Mouse (Mus musculus) thymus, postnatal 10 days (tissue): ENCODE data around the gene Nek4.

ENCODE experiments used
- DNase-seq, 2 experiments: peaks; one replicate each; pipeline ENCODE4 v3.0.0; 2021; ENCODE audit warnings: low spot score in 2 of 2

The Nek4 gene

DNA sequence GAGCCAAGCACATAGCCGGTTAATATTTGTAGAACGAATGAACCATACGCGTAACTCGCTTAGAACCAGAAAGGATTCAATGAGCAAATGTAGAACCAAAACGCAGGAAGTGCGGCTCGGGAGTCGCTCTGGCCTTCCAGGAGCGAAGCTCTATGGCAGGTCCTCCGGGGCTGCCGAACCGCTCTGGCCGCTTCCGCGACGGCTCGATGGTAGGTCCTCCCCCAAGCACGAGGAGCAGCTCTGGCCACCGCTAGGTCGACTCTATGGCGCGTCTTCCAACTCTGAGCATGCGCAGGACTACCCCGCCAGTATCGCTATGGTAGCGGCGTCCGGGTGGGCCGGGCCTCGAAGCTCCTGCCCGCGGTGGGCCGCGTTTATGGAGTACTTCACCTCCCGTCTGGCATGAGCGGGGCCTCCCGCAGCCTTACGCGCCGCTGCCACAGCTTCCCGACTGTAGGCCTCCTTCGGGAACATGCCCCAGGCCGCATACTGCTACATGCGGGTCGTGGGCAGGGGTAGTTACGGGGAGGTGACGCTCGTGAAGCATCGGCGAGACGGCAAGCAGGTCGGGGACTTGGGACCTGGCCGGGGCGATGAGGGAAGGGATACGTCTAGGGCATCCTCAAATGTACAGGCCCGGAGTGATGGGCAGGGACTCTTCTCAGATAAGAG is at the start of gene Nek4:
Nek4 (plus strand) TSS at position 224 of the 672 bp plus-strand sequence.
- DNase-seq: peak; percentile 96

DNA sequence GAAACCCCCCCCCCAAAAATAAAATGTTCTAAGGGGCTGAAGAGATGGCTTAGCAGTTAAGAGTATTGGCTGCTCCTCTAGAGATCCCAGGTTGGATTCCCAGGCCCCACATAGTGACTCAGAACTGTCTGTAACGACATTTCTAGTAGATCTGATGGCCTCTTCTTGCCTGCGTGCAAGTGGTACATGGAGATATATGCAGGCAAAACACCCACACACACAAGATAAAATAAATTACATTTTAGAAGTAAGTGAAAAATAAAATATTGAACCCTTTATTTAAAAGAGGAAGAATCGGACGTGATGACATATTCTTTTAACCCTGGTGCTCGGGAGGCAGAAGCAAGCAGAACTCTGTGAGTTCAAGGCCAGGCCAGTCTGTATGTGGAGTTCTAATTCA is 48.5 kb upstream of the Nek4 start:
- DNase-seq: no peak

DNA sequence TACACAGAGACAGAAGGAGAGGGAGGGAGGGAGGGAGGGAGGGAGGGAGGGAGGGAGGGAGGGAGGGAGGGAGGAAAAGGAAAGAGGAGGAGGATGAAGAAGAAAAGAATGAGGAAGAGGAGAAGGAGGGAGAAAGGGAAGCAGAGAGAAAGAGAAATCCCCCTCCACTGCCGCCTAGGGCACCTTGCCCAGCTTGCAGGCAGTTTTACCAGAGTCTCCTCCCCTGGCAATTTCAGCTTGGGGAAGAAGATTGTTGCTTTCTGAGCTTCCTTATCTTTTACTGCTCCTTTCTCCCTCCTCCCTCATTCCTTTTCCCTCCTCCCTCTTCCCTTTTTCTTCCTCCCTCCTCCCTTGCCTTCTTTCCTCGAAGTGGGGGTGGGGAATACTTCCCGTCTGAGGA is 48.1 kb upstream of the Nek4 start:
- no peak for DNase-seq

- DNase-seq: no peak
Observed at GRCm38 (mm10) chr14:30904307-30904706, 46.9 kb upstream of the Nek4 start.

DNA sequence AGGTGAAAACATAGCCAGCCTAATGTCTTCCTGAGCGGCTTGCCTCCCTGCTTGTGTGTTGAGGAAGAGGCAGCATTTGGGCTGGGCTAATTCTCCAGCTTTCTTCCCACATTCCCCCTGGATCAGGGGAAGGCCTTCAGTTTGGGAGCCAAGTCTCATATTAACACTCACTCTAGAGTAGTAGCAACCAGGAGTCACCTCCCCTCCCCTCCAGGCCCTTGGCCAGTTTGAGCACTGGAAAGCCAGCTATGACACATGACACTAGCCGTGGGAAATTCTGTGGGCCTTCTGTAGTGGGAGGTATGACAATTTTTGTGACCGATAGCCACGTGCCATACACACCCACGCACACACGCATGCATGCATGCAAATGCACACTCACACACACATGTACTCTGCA is 45.2 kb upstream of the Nek4 start:
- no peak for DNase-seq

DNA sequence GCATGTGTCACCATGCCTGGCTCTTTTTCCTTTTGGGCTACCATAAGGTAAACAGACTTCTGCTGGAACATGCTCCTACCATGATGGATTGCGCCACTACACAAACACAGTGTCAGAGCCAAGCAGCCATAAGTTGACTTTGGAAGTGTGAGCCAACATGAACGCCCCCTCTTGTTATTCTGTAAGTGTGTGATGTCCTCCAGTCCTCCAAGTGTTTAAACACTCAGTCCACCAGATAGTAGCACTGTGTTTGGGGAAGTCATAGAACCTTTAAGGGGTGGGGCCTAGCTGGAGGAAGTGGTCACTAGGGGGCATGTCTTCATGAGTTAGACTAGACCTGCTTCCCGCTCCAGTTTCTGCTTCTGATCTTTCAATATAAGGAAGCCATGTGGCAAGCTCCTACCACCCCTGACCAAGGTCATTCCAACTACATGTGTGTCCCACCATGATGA is 43.3 kb upstream of the Nek4 start:
- no peak for DNase-seq

GRCm38 (mm10) chr14:30911141-30911540 is 40.0 kb upstream of the Nek4 start:
- no peak for DNase-seq

DNA sequence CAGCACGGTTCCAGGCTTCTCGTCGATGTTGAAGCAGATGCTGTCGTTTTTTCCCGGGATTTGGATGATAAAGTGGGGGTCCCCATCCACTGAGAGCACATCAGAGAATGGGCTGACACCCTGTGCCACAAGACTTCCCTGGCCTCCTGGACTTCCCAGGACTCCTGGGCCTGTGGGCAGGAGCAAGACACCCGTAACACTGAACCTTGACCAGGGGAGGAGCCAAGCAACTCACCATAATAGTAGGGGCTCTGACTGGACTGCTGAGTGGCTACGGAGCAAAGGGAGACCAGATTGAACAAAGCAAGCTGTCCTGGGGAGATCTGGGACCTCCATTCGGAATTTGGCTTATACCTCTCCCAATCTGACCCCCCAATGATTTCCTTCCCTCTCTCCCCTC is 38.5 kb upstream of the Nek4 start:
- no peak for DNase-seq

DNA sequence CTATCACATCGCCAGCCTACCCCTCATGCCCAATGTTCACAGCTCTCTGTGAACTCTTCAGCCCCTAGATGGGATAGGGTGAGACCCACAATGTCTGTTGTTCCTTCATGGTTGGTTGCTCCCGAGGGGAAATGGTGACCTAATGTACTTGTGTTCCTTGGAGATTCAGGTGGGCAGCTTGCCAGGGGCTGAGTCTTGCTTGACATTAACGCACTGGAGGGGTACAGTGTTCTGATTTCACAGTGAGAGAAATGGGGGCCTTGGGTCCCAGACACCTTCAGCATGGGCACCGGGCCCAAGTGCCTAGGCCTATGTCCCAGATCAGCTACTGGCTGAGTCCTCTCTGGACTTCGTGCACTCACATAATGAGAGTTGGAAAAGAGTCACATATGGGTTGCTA is 37.8 kb upstream of the Nek4 start:
- DNase-seq: no peak

DNA sequence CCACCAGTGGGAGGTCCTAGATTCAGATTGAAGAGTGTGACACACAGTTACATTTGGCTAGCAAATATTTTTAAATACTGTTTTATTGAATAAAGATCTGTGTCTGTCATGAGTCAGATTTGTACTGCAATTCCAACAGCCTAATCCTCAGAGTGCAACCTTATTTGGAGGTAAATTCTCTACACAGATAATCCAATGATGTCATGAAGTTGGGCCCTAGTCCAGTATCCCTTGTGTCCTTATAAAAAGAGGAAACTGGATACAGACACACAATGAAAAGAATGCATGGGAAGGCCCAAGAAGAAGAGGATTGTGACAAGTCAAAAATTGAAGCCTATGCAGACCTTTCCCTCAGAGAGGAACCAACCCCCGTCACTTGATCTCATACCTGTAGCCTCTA is 34.7 kb upstream of the Nek4 start:
- DNase-seq: no peak

DNA sequence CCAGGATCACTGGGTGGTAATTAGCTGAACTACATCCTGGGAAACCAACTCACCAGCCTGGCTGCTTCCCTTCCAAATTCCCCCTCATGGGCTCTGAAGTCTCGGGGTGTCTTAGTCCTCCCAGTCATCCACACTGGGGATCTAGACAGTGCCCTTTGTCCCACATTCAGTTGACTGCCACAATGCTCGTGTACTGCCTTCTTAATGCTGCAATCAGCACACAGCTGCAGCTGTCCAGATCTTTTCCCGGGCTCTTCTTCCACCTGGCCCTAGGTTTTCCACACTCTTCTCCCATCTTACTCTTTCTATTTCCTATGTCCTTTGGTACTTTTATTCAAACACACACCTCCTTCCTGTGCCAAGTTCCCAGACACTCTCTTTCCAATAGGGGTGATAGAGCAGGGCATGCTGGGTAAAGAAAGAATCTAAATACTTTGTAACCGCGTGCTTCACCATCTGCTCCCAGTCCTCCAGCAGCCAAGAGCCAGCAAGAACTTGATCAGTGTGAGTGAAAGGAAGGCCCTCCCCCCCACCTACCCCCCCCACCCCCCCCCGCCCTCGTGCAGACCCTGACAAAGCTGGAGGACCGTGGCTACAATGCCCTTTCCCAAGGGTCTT is 29.0 kb upstream of the Nek4 start:
- no peak for DNase-seq

DNA sequence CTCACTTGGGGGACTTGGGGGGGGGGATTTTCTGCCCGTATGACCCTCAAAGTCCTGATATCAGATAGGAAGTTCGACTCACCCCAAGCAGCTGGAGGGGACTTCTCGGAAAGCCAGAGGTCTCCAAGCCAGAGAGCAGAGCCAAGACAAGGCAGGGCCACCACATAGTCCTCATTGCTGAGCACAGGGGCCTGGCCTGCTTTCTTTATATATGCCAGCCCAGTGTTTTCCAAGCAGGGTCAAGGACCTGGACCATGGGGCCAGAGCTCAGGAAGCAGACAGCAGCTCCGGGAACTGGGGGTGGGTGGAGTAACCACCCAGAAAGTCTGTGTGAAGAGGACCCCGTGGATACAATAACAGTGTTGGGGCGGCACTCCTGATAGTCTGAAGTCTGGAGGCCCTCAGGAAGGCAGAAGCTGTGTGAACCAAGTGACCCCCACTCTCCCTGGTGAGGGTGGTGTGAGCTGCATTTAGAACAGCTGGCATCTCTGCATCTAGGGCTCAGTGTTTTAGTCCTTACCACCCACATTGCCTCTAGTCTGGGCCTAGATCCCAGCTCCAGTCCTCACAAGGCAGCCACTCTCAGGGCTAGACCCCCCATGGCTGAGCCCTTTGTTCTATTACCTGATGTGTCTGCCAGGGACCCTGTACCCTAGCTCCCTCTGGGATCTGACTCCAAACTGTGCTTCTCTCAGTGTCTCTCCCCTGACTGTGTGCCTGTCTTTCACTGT is 27.6 kb upstream of the Nek4 start, which contains the start of gene Itih3:
Itih3 (minus strand) TSS at position 386 of the 731 bp plus-strand sequence.
- no peak for DNase-seq

GRCm38 (mm10) chr14:30925492-30925891 is 25.7 kb upstream of the Nek4 start:
- no peak for DNase-seq

DNA sequence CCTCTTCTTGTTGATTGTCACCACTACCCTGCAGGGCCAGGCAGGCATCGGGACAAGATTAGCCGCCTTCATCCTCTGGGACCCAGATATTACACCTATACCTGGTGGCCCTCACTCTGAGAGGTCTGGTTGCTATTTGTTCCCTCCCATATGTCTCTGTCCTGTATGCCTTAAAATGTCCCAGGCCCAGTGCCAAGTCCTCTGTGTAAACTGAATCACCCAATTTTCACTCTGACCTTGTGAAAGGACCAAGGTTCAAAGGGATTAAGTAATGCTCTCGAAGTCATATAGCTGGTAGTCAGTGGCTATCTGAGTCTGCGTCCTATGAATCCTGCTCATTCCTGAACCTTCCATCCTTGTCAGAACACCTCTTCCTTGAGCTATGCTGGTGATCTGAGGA is 20.8 kb upstream of the Nek4 start:
- DNase-seq: no peak

DNA sequence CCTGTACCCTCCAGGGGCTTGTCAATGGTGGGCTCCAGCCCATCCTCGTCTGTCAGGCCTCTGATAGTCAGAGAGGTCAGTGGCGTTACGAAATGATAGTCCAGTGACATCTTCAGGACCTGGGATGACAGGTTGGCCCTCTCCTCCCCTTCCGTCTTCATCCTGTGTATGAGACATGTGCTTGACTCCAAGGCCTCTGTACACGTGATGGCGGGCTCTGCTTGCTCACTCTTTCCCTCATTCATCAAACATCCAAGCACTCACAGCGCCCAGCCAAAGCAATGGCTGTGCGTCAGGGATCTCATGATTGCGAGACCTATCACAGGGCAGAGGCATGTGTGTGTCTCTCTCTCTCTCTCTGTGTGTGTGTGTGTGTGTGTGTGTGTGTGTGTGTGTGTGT is 17.8 kb upstream of the Nek4 start:
- no peak for DNase-seq

- no peak for DNase-seq
Observed at GRCm38 (mm10) chr14:30942254-30942653, 8.9 kb upstream of the Nek4 start.

- DNase-seq: no peak
Observed at GRCm38 (mm10) chr14:30943038-30943437, 8.1 kb upstream of the Nek4 start, which contains the start of gene Itih1. Itih1 (minus strand) TSS chr14:30943289.

DNA sequence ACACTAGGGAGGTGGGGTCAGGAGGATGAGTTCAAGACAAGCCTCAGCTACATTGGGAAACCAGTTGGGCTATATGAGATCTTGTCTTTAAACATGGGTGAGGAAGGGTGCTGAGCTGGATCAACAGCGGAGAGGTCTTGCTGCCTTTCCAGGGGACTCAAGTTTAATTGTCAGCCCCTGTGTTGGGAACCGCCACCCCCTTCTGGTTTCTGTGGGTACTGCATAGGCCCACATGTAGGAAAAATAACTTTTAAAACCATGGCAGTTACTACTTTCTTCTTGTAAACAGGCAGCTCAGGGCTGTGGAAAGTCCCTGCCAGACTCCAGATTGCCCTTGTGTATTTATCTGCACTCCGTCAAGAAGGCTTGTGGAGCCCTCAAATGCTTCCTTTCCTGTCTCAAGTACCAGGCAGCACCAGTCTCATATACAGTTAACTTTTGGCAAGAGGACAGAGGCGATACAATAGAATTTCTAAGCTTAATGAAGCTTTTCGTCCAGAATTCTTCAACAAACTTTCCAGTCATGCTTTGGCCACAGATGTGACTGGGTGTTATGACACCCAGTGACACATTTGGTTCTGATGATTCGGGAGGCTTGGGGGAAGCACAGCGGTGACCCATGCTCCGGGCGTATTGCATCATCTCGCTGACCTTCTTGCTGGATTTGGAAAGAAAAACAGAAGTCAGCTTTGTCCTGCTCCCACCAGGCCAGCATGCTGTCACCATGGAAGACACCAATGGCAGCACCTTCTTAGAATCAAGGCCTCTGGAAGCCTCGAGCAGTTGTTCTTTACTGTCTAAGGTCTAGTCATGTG is 7.1 kb upstream of the Nek4 start:
- peak in 1 of 2 experiments; percentile 56 for DNase-seq

- DNase-seq: no peak
Observed at GRCm38 (mm10) chr14:30944745-30945144, 6.4 kb upstream of the Nek4 start.

DNA sequence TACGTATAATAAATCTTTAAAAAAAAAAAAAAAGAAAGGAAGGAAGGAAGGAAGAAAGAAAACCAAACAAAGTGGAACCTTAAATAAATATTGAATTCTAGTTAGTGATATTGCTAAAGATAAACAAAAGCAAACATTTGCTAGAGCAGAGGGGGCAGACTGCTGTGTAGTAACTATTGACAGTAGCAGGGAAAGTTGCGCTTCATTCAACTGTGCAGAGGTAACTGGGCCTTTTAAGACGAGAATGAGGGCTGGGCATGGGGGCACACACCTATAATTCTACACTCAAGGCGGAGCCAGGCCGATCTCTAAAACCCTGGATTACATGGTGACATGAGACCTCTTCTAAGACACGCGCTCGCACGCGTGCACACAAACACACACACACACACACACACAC is 1.2 kb upstream of the Nek4 start:
- DNase-seq: no peak

GRCm38 (mm10) chr14:30958517-30958916 is 7.3 kb downstream of the Nek4 start:
- DNase-seq: no peak

DNA sequence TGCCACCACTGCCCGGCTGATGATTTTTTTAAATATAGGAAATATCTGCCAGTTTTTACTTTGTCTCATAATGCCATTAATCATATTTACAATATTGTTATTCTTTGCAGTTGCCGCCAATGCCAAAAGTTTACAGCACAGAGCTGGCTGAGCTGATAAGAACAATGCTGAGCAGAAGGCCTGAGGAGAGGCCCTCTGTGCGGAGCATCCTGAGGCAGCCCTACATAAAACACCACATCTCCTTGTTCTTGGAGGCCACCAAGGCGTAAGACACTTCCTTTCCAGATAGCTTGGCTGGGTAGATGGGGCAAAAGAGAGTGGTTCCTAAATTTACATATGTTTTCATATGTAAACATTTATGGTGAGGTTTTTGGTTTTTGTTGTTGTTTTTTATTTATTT is 7.9 kb downstream of the Nek4 start:
- DNase-seq: no peak
